Mouse (Mus musculus): Measurements from ENCODE around the gene Dgkb.

Gene Dgkb

GRCm38 (mm10) chr12:37817426-37817825, at the start of gene Dgkb:
Dgkb (plus strand) TSS chr12:37817726.
- no peak for ATAC-seq (ENCODE audit: insufficient number of reproducible peaks, low FRiP score, low TSS enrichment)

- no peak for ATAC-seq (ENCODE audit: insufficient number of reproducible peaks, low FRiP score, low TSS enrichment)
Observed at GRCm38 (mm10) chr12:37769844-37770243, 47.7 kb upstream of the Dgkb start.

- no peak for ATAC-seq (ENCODE audit: insufficient number of reproducible peaks, low FRiP score, low TSS enrichment)
Observed at GRCm38 (mm10) chr12:37773681-37774357, 43.7 kb upstream of the Dgkb start.

GRCm38 (mm10) chr12:37774591-37774990, 42.9 kb upstream of the Dgkb start:
- no peak for ATAC-seq (ENCODE audit: insufficient number of reproducible peaks, low FRiP score, low TSS enrichment)

GRCm38 (mm10) chr12:37796265-37796928, 21.1 kb upstream of the Dgkb start:
- no peak; the same call in 1 of the 2 replicates for ATAC-seq (ENCODE audit: insufficient number of reproducible peaks, low FRiP score, low TSS enrichment)

- ATAC-seq (ENCODE audit: insufficient number of reproducible peaks, low FRiP score, low TSS enrichment): no peak
Observed at GRCm38 (mm10) chr12:37814122-37814521, 3.4 kb upstream of the Dgkb start.

- peak; percentile 52; the same call in 1 of the 2 replicates for ATAC-seq (ENCODE audit: insufficient number of reproducible peaks, low FRiP score, low TSS enrichment)
Observed at GRCm38 (mm10) chr12:37821052-37821810, 3.7 kb downstream of the Dgkb start.

GRCm38 (mm10) chr12:37880042-37881017, 62.8 kb downstream of the Dgkb start:
- ATAC-seq (ENCODE audit: insufficient number of reproducible peaks, low FRiP score, low TSS enrichment): peak; percentile 78

- 0 out of 2 replicates have a peak, but pooled peaks have one; percentile 37 for ATAC-seq (ENCODE audit: insufficient number of reproducible peaks, low FRiP score, low TSS enrichment)
Observed at GRCm38 (mm10) chr12:37881376-37881775, 63.9 kb downstream of the Dgkb start.

GRCm38 (mm10) chr12:37882796-37883195, 65.3 kb downstream of the Dgkb start:
- no peak for ATAC-seq (ENCODE audit: insufficient number of reproducible peaks, low FRiP score, low TSS enrichment)

GRCm38 (mm10) chr12:37883781-37884180, 66.3 kb downstream of the Dgkb start:
- ATAC-seq (ENCODE audit: insufficient number of reproducible peaks, low FRiP score, low TSS enrichment): no peak

GRCm38 (mm10) chr12:37888591-37888990, 71.1 kb downstream of the Dgkb start:
- no peak for ATAC-seq (ENCODE audit: insufficient number of reproducible peaks, low FRiP score, low TSS enrichment)

GRCm38 (mm10) chr12:37889431-37889830, 71.9 kb downstream of the Dgkb start:
- peak; percentile 45; the same call in 1 of the 2 replicates for ATAC-seq (ENCODE audit: insufficient number of reproducible peaks, low FRiP score, low TSS enrichment)

- ATAC-seq (ENCODE audit: insufficient number of reproducible peaks, low FRiP score, low TSS enrichment): no peak
Observed at GRCm38 (mm10) chr12:37891336-37891735, 73.8 kb downstream of the Dgkb start.

GRCm38 (mm10) chr12:37942163-37942562, 124.6 kb downstream of the Dgkb start:
- ATAC-seq (ENCODE audit: insufficient number of reproducible peaks, low FRiP score, low TSS enrichment): no peak

- ATAC-seq (ENCODE audit: insufficient number of reproducible peaks, low FRiP score, low TSS enrichment): no peak
Observed at GRCm38 (mm10) chr12:37956193-37956592, 138.7 kb downstream of the Dgkb start.

GRCm38 (mm10) chr12:37971482-37971881, 154.0 kb downstream of the Dgkb start:
- no peak for ATAC-seq (ENCODE audit: insufficient number of reproducible peaks, low FRiP score, low TSS enrichment)

- no peak for ATAC-seq (ENCODE audit: insufficient number of reproducible peaks, low FRiP score, low TSS enrichment)
Observed at GRCm38 (mm10) chr12:37978498-37979187, 161.1 kb downstream of the Dgkb start.

GRCm38 (mm10) chr12:37985352-37985751, 167.8 kb downstream of the Dgkb start:
- no peak for ATAC-seq (ENCODE audit: insufficient number of reproducible peaks, low FRiP score, low TSS enrichment)
